Mouse (Mus musculus): ENCODE results near the gene Cd302.

DNA sequence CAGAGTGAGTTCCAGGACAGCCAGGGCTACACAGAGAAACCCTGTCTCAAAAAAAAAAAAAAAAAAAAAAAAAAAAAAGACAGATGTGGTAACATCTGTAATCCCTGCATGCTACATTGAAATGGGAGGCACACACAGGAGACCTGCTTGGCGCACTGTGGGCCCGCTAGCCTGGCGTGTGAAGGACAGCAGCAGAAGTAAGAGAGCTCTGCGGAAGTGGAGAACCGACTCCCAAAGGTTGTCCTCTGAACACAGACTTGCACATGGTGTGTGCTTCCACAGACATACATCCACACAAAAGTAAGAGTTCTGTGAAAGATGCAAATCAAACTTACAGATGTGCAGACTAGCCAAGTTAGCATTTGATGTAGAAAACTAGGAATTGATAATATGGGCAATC lies 25.1 kb downstream of the Cd302 start:
- no peak for TF ChIP-seq CTCF (IDR thresholded peaks at IDR 0.05; ENCODE audit: insufficient read depth, low read length)
- TF ChIP-seq POLR2A (IDR thresholded peaks at IDR 0.05; ENCODE audit: borderline replicate concordance, extremely low read depth, low read depth, low read length), result no peak
